Mouse (Mus musculus) heart, postnatal 0 days (tissue): ENCODE data around the gene 6030408B16Rik.

Experiments
- CTCF ChIP-seq: IDR thresholded peaks from 2 replicates; pipeline ENCODE4 v1.5.1; 2016; ENCODE audit warnings: antibody characterized with exemption, control low read depth, low read depth
- EP300 ChIP-seq: IDR thresholded peaks from 2 replicates; pipeline ENCODE4 v1.6.1; 2016; ENCODE audit warnings: antibody characterized with exemption, low read depth

- no peak for TF ChIP-seq CTCF
- TF ChIP-seq EP300, result no peak
Observed at GRCm38 (mm10) chr15:101278589-101278988, 14.4 kb upstream of the 6030408B16Rik start.
